ENCODE assay signal across 22 mouse cellular contexts in genomic region chr5:97095335-97095734, GRCm38 (mm10). TPM values are rescaled to one million over a fixed set of nuclear protein-coding genes. Genes with fewer than 3 reads are reported as not detected.
DNase-seq lines count a peak whose midpoint lies in the region; ATAC-seq lines count a peak whose summit lies in the region.
"Had no signal": no experiment of that assay in that cellular context is flagged by ENCODE, and none has a peak within 500 bp of the region (broad histone marks: within the 10 kb centered on the region; RNA-seq: fewer than 3 reads in every experiment).

No protein-coding gene starts in this region.

- no peak overlapping the region for H3K4me3 ChIP-seq in limb, embryonic 10.5 days
- H3K4me3 ChIP-seq: forebrain, embryonic 10.5 days; forebrain, embryonic 13.5 days; gastrocnemius, adult 2 months; hindbrain, embryonic 10.5 days; hindbrain, embryonic 13.5 days had no signal

- DNase-seq in thymus, postnatal 0 days (ENCODE audit: low spot score) = peak; percentile 60
- DNase-seq in thymus, postnatal 25 days = no peak
- peak; percentile 43 for DNase-seq in CD4-positive, CD25-positive, alpha-beta regulatory T cell, adult 2 months (ENCODE audit: low read depth, low spot score)
- peak; percentile 25 for DNase-seq in ZHBTc4 (ENCODE audit: low read depth, low spot score)
- peak; percentile 25 for DNase-seq in limb, embryonic 10.5 days (ENCODE audit: low spot score)
- no peak for DNase-seq in gastrocnemius, postnatal 25 days
- no peak for DNase-seq in cerebellum, postnatal 25 days
- DNase-seq: adrenal gland, postnatal 10 days; adrenal gland, postnatal 36 days; cerebellum, adult 2 months; cerebellum, adult 9-11 months; cerebellum, postnatal 36 days; forebrain, postnatal 0 days; gastrocnemius, adult 2 months; gastrocnemius, postnatal 36 days had no signal

- H3K27ac ChIP-seq in limb, embryonic 10.5 days = no peak overlapping the region
- H3K27ac ChIP-seq: forebrain, embryonic 10.5 days; forebrain, embryonic 13.5 days; gastrocnemius, adult 2 months; hindbrain, embryonic 10.5 days; hindbrain, embryonic 13.5 days had no signal

- ATAC-seq in megakaryocyte-erythroid progenitor cell, adult 5-6 weeks (replicated peaks; ENCODE audit: low FRiP score, low TSS enrichment, poor library complexity, severe bottlenecking) = no peak
- ATAC-seq: forebrain, embryonic 13.5 days; forebrain, postnatal 0 days; hindbrain, embryonic 16.5 days; intestine, embryonic 16.5 days had no signal

- 60% methylated on average over 13 of the region's 13 CpGs for WGBS in limb, embryonic 10.5 days

- peaks cover 18% of the 10 kb centered on the region for H3K36me3 ChIP-seq in limb, embryonic 10.5 days

- H3K27me3 ChIP-seq in limb, embryonic 10.5 days (ENCODE audit: low read depth, poor library complexity, severe bottlenecking) = no peaks in the 10 kb centered on the region
- H3K27me3 ChIP-seq: forebrain, embryonic 13.5 days; hindbrain, embryonic 13.5 days had no signal

- H3K4me1 ChIP-seq in limb, embryonic 10.5 days = no peaks in the 10 kb centered on the region
- H3K4me1 ChIP-seq: forebrain, embryonic 13.5 days; hindbrain, embryonic 13.5 days had no signal

- no peaks in the 10 kb centered on the region for H3K9me3 ChIP-seq in limb, embryonic 10.5 days (replicated peaks)
- H3K9me3 ChIP-seq: forebrain, embryonic 10.5 days; forebrain, embryonic 13.5 days; hindbrain, embryonic 10.5 days; hindbrain, embryonic 13.5 days had no signal

RNA-seq across cellular contexts. Expression of gene Paqr3, which starts 16.1 kb away (rescaled TPM):
- polyA plus RNA-seq in thymus, postnatal 0 days (2015; fragmentation: Nextera tagmentation; extraction: Ambion mirVana) = 0.86 and 1.0 TPM in 2 replicates
- 8.7 and 10.8 TPM in 2 replicates for polyA plus RNA-seq in limb, embryonic 10.5 days (2016; fragmentation: Nextera tagmentation; extraction: Ambion mirVana)
- 1 to 10 TPM; 1.3 to 2.4 TPM for total RNA-seq in gastrocnemius, postnatal 25 days (2021)
- 4.3 TPM in 1 of 2 replicates, not detected in the other for total RNA-seq in megakaryocyte-erythroid progenitor cell, adult 5-6 weeks (2014; fragmentation: Nextera tagmentation)
- 1.6 and 2.6 TPM in 2 replicates for total RNA-seq in megakaryocyte-erythroid progenitor cell, adult 5-6 weeks (2017)

Comparison
In these comparisons a context has a peak if more than half of its experiments do, and no peak if none do; other contexts are left out.
1. DNase-seq: peak in thymus, postnatal 0 days (single experiment), CD4-positive, CD25-positive, alpha-beta regulatory T cell, adult 2 months (single experiment), ZHBTc4 (single experiment) and limb, embryonic 10.5 days (single experiment); none in thymus, postnatal 25 days (single experiment), gastrocnemius, postnatal 25 days (single experiment) and cerebellum, postnatal 25 days (0 of 2).